8 mouse cellular contexts compared by ENCODE assay signal in genomic region chr10:25359208-25359958, GRCm38 (mm10). TPM values are rescaled to one million over a fixed set of nuclear protein-coding genes. Genes with fewer than 3 reads are reported as not detected.
DNase-seq lines count a peak whose midpoint lies in the region; ATAC-seq and TF ChIP-seq lines count a peak whose summit lies in the region.

Epb41l2 (plus strand) TSS chr10:25359798.

- no peaks in the 10 kb centered on the region for H3K9me3 ChIP-seq in embryonic facial prominence, embryonic 14.5 days (ENCODE audit: control insufficient read depth, low read length)
- peaks cover under 1% of the 10 kb centered on the region; the same call in 1 of the 2 replicates for H3K9me3 ChIP-seq in limb, embryonic 12.5 days
- no peaks in the 10 kb centered on the region for H3K9me3 ChIP-seq in midbrain, embryonic 14.5 days (ENCODE audit: control insufficient read depth, low read length)

- H3K79me2 ChIP-seq in heart, adult 2 months (replicated peaks; ENCODE audit: control insufficient read depth, insufficient read depth, low read length), result no peaks in the 10 kb centered on the region

- TF ChIP-seq CTCF in bone marrow, adult 2 months (IDR thresholded peaks at IDR 0.05; ENCODE audit: control insufficient read depth, insufficient read depth, low read length), result no peak
- no peak for TF ChIP-seq CTCF in heart, adult 2 months (IDR thresholded peaks at IDR 0.05)

- peak; percentile 74; the same call in 1 of the 2 replicates for TF ChIP-seq POLR2A in bone marrow, adult 2 months (IDR thresholded peaks at IDR 0.05; ENCODE audit: borderline replicate concordance, control insufficient read depth, low read depth, low read length)
- peak; percentile 87 for TF ChIP-seq POLR2A in heart, adult 2 months (IDR thresholded peaks at IDR 0.05; ENCODE audit: insufficient read depth, low read depth, low read length)

- intact Hi-C loops in heart, adult 2 months (cut with DNase I), result loop anchor here (1.0 to 2.0 kb wide), 2 partner anchors 29 to 62 kb away; no protein-coding TSS in a partner anchor

- peak; percentile 81 for DNase-seq in 416B (ENCODE audit: low read depth)
- peak; percentile 89 for DNase-seq in embryonic facial prominence, embryonic 14.5 days (ENCODE audit: low spot score)
- peak; percentile 96 to 99 for DNase-seq in heart, adult 2 months
- peak; percentile 82 to 87 for DNase-seq in kidney, adult 8-10 months
- DNase-seq in midbrain, embryonic 14.5 days, result peak; percentile 88
- peak; percentile 85 for DNase-seq in spleen, adult 12 weeks (ENCODE audit: low spot score)

- H3K36me3 ChIP-seq in embryonic facial prominence, embryonic 14.5 days (ENCODE audit: control insufficient read depth, insufficient read depth, low read length), result no peaks in the 10 kb centered on the region
- H3K36me3 ChIP-seq in heart, adult 2 months (ENCODE audit: control insufficient read depth, insufficient read depth, low read length), result no peaks in the 10 kb centered on the region; the same call in none of the 2 replicates
- H3K36me3 ChIP-seq in limb, embryonic 12.5 days, result no peaks in the 10 kb centered on the region
- H3K36me3 ChIP-seq in midbrain, embryonic 14.5 days (ENCODE audit: control insufficient read depth, insufficient read depth, low read length), result no peaks in the 10 kb centered on the region

- peak within 1 kb of the TSS; percentile 92 for H3K9ac ChIP-seq in embryonic facial prominence, embryonic 14.5 days (ENCODE audit: low read depth, low read length)
- peak within 1 kb of the TSS; percentile 92 for H3K9ac ChIP-seq in heart, adult 2 months (ENCODE audit: low read depth, low read length)
- H3K9ac ChIP-seq in limb, embryonic 12.5 days (replicated peaks), result peak within 1 kb of the TSS; percentile 96
- peak within 1 kb of the TSS; percentile 75 for H3K9ac ChIP-seq in midbrain, embryonic 14.5 days (replicated peaks; ENCODE audit: low read length)

- no peak for TF ChIP-seq EP300 in heart, adult 2 months (IDR thresholded peaks at IDR 0.05; ENCODE audit: insufficient read depth, low read depth, low read length)

- peak; percentile 93 for ATAC-seq in embryonic facial prominence, embryonic 14.5 days (ENCODE audit: low read depth)
- ATAC-seq in limb, embryonic 12.5 days (ENCODE audit: insufficient number of reproducible peaks, insufficient read depth, low FRiP score, low TSS enrichment, low read depth), result peak; percentile 87
- peak; percentile 89 for ATAC-seq in midbrain, embryonic 14.5 days (ENCODE audit: low FRiP score, low TSS enrichment)

- no peaks in the 10 kb centered on the region for H3K27me3 ChIP-seq in embryonic facial prominence, embryonic 14.5 days (replicated peaks; ENCODE audit: control insufficient read depth, insufficient read depth, low read length)
- H3K27me3 ChIP-seq in heart, adult 2 months (ENCODE audit: control insufficient read depth, insufficient read depth, low read length), result no peaks in the 10 kb centered on the region
- H3K27me3 ChIP-seq in limb, embryonic 12.5 days, result no peaks in the 10 kb centered on the region
- no peaks in the 10 kb centered on the region for H3K27me3 ChIP-seq in midbrain, embryonic 14.5 days (ENCODE audit: control insufficient read depth, insufficient read depth, low read length)

- H3K4me1 ChIP-seq in bone marrow, adult 2 months (ENCODE audit: control insufficient read depth, insufficient read depth, low read length), result no peaks in the 10 kb centered on the region; the same call in 1 of the 2 replicates
- peaks cover 15% of the 10 kb centered on the region; the same call in 1 of the 2 replicates for H3K4me1 ChIP-seq in embryonic facial prominence, embryonic 14.5 days (ENCODE audit: control insufficient read depth, insufficient read depth, low read length)
- H3K4me1 ChIP-seq in heart, adult 2 months (ENCODE audit: control insufficient read depth, insufficient read depth, low read length), result peaks cover 3% of the 10 kb centered on the region
- peaks cover 35% of the 10 kb centered on the region for H3K4me1 ChIP-seq in limb, embryonic 12.5 days (replicated peaks)
- H3K4me1 ChIP-seq in midbrain, embryonic 14.5 days (ENCODE audit: control insufficient read depth, insufficient read depth, low read length), result peaks cover 8% of the 10 kb centered on the region; the same call in 1 of the 2 replicates

- peak within 1 kb of the TSS; percentile 74 for H3K27ac ChIP-seq in bone marrow, adult 2 months (ENCODE audit: control insufficient read depth, insufficient read depth, low read depth, low read length, poor library complexity)
- peak within 1 kb of the TSS; percentile 87 for H3K27ac ChIP-seq in embryonic facial prominence, embryonic 14.5 days (replicated peaks; ENCODE audit: low read depth, low read length)
- H3K27ac ChIP-seq in heart, adult 2 months, result peak within 1 kb of the TSS; percentile 93
- peak within 1 kb of the TSS; percentile 92 for H3K27ac ChIP-seq in limb, embryonic 12.5 days
- H3K27ac ChIP-seq in midbrain, embryonic 14.5 days (replicated peaks; ENCODE audit: low read depth, low read length), result peak within 1 kb of the TSS; percentile 49

- 2% methylated on average over 53 of the region's 55 CpGs for whole genome bisulfite sequencing in bone marrow, adult 2 months
- WGBS in embryonic facial prominence, embryonic 14.5 days, result under 1% methylated on average over 21 of the region's 55 CpGs
- under 1% methylated on average over 49 of the region's 55 CpGs for WGBS in heart, adult 2 months
- WGBS in limb, embryonic 12.5 days, result 1% methylated on average over 49 of the region's 55 CpGs
- under 1% methylated on average over 52 of the region's 55 CpGs for WGBS in midbrain, embryonic 14.5 days

- H3K4me3 ChIP-seq in bone marrow, adult 2 months (replicated peaks; ENCODE audit: control insufficient read depth, low read depth, low read length), result peak within 1 kb of the TSS; percentile 85
- peak within 1 kb of the TSS; percentile 88 for H3K4me3 ChIP-seq in embryonic facial prominence, embryonic 14.5 days (ENCODE audit: low read depth, low read length)
- H3K4me3 ChIP-seq in heart, adult 2 months, result peak within 1 kb of the TSS; percentile 81
- peak within 1 kb of the TSS; percentile 98 for H3K4me3 ChIP-seq in limb, embryonic 12.5 days (replicated peaks)
- peak within 1 kb of the TSS; percentile 77 for H3K4me3 ChIP-seq in midbrain, embryonic 14.5 days (replicated peaks; ENCODE audit: low read depth, low read length)

- H3K4me2 ChIP-seq in embryonic facial prominence, embryonic 14.5 days (ENCODE audit: low read depth, low read length), result peak within 1 kb of the TSS; percentile 81
- peak within 1 kb of the TSS; percentile 76 for H3K4me2 ChIP-seq in limb, embryonic 12.5 days
- peak within 1 kb of the TSS; percentile 81 for H3K4me2 ChIP-seq in midbrain, embryonic 14.5 days (ENCODE audit: low read length)

RNA-seq across cellular contexts. Expression of gene Epb41l2, which starts in this region (rescaled TPM):
- polyA plus RNA-seq in bone marrow, adult 2 months (2011; ENCODE audit: insufficient read depth, insufficient read length, low replicate concordance, missing spikeins), result 13.0 and 34.9 TPM in 2 replicates
- polyA plus RNA-seq in embryonic facial prominence, embryonic 14.5 days (2014; fragmentation: Nextera tagmentation; extraction: Ambion mirVana), result 86.7 and 90.3 TPM in 2 replicates
- total RNA-seq in heart, adult 2 months (2021), result 10 to 100 TPM; 40.5 to 49.1 TPM
- 24.0 and 41.8 TPM in 2 replicates for polyA plus RNA-seq in heart, adult 2 months (2012; rRNA removed)
- polyA plus RNA-seq in limb, embryonic 12.5 days (2016; fragmentation: Nextera tagmentation; extraction: Ambion mirVana), result 106 and 111 TPM in 2 replicates
- 19.0 and 23.6 TPM in 2 replicates for polyA plus RNA-seq in midbrain, embryonic 14.5 days (2014; fragmentation: Nextera tagmentation; extraction: Ambion mirVana)

Comparison
In these comparisons a context has a peak if more than half of its experiments do, and no peak if none do; other contexts are left out.
1. Peak in every context shown above with its lines: DNase-seq, ATAC-seq, H3K4me3 ChIP-seq and H3K27ac ChIP-seq.